Mouse (Mus musculus): ENCODE measurements at regions not wholly inside any gene's neighbourhood (a gene's known extent, or its start where the extent isn't known, plus 50 kb on each side); places are given as distances from the start of the nearest gene placed in this dataset.

GRCm38 (mm10) chr5:119580798-119581197, 89.7 kb upstream of the Tbx3 start:
- ATAC-seq (replicated peaks; ENCODE audit: low read depth, poor library complexity, severe bottlenecking) = no peak

DNA sequence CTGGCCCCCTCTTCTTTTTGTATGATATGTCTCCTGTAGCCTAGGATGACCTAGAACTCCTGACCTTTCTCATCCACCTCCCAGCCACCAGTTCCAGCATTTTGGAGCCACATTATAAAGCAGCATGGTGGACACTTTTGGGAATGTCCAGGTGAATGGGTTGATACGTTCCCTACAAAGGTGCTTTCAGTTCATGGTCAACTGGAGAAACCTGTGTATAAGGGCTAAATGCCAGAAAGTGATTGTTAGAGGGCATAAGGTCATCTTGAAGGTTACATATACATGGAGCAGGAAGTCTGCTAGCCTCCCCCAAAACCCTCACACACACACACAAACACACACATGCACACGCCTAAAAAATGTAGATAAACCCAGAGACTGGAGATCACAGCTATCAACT, 86.1 kb upstream of the Tbx3 start:
- ATAC-seq (replicated peaks; ENCODE audit: low read depth, poor library complexity, severe bottlenecking) = no peak

GRCm38 (mm10) chr5:119584914-119585313, 85.6 kb upstream of the Tbx3 start:
- ATAC-seq (replicated peaks; ENCODE audit: low read depth, poor library complexity, severe bottlenecking) = no peak

DNA sequence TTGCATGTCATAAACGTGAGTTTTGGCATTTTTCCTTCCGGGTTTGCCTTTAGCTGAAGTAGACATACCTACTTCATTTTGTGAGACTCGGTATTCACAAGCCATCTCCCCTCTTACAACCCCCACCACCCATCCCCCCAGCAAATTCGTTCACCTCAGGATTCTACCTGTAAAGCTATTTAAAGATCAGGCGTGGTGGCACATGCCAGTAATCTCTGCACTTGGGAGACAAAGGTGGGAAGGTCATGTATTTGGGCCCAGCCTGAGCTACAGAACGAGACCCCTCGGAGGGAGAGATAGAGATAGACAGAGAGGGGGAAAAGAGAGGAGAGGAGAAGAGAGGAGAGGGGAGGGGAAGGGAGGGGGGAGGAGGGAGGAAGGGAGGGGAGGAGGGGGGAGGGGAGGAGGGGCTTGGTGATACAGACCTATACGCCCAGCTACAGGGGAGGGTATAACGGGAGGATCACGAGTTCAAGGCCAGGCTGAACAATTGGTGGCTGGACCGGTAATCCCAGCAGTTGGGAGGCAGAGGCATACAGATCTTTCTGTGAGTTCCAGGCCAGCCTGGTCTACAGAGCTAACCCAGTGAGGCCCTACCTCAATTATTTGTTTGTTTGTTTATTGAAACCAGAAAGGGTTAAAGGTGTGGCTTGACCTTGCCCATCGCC, 83.9 kb upstream of the Tbx3 start:
- no peak for ATAC-seq (replicated peaks; ENCODE audit: low read depth, poor library complexity, severe bottlenecking)

GRCm38 (mm10) chr5:119587239-119587811, 83.1 kb upstream of the Tbx3 start:
- no peak for ATAC-seq (replicated peaks; ENCODE audit: low read depth, poor library complexity, severe bottlenecking)

DNA sequence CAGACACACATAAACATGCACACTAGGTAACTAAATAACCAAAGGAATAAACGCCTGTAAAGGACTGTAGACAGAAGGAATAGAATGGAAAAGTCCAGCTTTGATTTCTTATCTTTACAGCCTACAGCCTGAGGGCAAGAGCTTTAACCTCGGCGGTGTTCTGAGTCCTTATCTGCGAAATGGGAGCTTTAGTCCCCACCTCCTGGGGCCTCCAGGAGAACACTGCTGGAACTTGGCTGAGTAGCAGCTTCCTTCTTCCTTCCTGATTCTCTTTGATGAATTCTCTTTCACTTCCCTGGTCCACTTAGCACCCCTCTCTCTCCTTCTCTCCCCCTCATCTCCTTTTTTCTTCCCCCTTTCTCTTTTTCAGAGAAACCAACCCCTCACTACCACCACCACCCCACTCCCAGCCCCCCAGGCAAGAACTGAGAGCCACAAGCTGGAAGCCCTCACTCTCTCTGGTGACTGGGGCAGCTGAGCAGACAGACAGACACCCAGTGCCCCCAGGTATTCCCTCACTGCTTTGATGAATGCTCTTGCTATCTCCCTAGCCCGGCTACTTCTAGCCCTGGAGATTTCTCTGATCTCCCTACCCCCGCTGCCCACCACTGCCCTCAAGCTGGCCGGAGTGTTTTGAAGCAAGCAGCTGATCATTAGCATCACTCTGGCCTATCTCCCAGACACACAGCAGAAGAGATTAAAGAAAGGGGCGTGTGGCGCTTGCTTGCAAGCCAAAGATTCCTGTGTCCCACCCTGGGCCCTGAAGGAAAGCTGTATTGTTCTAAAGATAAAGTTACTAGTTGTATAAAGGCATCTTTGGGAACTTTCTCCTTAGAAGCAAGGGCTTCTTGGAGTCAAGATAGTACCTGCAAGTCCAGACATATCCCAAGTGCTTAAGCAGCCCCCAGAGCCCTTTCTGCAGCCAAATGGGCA, 81.9 kb upstream of the Tbx3 start:
- ATAC-seq (replicated peaks; ENCODE audit: low read depth, poor library complexity, severe bottlenecking) = no peak

DNA sequence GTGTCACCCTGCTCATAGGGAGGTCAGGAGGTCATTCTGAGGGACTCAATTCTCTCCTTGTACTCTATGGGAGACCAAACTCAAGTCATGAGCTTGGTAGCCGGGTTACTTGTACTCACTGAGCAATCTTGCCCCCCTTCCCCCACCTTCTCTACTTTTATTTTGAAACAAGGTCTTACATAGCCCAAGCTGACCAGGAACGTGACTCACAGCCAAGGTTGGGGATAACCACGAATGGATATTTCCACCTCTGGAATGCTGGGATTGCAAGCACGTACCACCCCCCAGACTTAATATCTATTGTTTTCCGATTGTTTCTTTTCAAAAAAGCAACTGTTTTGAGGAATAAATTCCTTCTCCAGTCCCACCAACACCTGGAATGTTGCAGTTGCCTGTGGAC, 79.2 kb upstream of the Tbx3 start:
- ATAC-seq (replicated peaks; ENCODE audit: low read depth, poor library complexity, severe bottlenecking) = no peak

- no peak for ATAC-seq (replicated peaks; ENCODE audit: low read depth, poor library complexity, severe bottlenecking)
Measured at GRCm38 (mm10) chr5:119592891-119593290, 77.6 kb upstream of the Tbx3 start.

- no peak for ATAC-seq (replicated peaks; ENCODE audit: low read depth, poor library complexity, severe bottlenecking)
Measured at GRCm38 (mm10) chr5:119594541-119594940, 75.9 kb upstream of the Tbx3 start.

GRCm38 (mm10) chr5:119596295-119596993, 74.0 kb upstream of the Tbx3 start:
- no peak for ATAC-seq (replicated peaks; ENCODE audit: low read depth, poor library complexity, severe bottlenecking)

- ATAC-seq (replicated peaks; ENCODE audit: low read depth, poor library complexity, severe bottlenecking) = no peak
Measured at GRCm38 (mm10) chr5:119596994-119597391, 73.5 kb upstream of the Tbx3 start.

DNA sequence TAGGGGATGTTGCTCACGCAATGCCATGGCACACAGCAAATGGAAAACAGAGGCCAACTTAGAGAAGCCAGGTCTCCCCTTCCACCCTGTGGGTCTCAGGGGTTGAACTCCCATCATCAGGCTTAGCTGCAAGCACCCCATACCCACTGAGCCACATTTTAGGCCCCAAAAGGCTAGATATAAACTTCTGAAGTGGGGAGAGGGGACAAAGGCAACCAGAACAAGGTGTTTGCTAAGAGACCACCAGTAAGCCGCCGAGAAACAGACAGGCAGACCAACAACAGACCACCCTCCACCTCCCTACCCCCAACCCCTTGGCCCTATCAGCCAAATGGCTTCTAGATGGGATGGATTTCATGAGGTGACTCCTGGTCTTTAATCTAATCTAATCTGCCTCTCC, 72.9 kb upstream of the Tbx3 start:
- no peak for ATAC-seq (replicated peaks; ENCODE audit: low read depth, poor library complexity, severe bottlenecking)

DNA sequence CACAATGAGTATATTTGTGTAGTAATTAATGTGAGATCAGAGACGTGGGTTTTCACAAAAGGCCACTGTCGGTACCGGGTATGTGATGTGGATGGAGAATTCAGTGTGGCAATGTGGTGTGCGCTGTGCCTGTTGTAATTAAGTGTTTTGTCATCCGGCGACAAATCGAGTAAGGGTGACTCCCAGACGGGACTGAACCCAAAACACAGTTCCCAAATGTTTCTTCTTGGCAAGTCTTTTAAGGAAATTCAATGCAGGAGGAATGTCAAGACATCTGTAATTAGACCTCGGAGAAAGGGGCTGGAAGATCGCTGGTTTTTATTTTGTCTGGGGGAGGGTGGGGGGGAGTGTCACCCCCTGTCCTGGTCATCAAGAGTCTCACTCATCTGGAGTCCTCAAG, 72.3 kb upstream of the Tbx3 start:
- no peak for ATAC-seq (replicated peaks; ENCODE audit: low read depth, poor library complexity, severe bottlenecking)

DNA sequence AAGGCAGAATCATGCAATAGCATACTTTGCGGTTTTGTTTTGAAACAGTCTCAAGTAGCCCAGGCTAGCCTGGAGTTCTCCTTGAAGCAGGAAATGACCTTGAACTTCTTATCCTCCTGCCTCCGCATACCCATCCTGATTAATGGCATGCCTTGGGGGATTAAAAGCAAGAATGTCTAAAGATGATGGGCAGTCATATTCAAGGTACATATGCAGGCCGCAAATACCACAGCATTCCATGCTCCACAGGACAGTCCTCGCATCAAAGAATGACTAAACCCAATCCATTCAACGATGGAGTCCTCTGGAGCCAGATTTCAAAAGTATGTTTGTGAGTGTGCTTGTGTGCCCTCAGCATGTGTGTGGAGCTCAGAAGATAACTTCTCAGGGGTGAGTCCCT, 69.1 kb upstream of the Tbx3 start:
- ATAC-seq (replicated peaks; ENCODE audit: low read depth, poor library complexity, severe bottlenecking) = no peak

GRCm38 (mm10) chr5:119602001-119602400, 68.5 kb upstream of the Tbx3 start:
- ATAC-seq (replicated peaks; ENCODE audit: low read depth, poor library complexity, severe bottlenecking) = no peak

DNA sequence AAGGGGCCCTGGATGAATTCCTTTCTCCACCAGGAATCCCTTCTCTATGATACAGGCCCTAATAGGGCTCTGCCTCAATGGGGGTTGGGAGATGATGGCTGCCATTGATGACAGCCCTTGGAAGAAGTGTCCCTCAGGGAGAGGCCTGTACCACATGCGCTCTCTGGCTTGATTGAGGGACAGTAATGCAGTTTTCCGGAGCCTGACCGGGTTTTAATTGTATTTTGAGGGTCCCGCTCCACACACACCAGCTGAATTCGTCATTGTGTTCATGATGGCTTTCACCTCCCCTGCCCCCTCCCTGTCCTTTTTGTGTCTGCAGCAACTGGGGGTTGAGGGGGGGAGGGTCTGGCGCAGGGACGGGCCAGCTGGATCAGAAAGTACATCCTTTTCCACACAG, 65.0 kb upstream of the Tbx3 start:
- ATAC-seq (replicated peaks; ENCODE audit: low read depth, poor library complexity, severe bottlenecking) = no peak

DNA sequence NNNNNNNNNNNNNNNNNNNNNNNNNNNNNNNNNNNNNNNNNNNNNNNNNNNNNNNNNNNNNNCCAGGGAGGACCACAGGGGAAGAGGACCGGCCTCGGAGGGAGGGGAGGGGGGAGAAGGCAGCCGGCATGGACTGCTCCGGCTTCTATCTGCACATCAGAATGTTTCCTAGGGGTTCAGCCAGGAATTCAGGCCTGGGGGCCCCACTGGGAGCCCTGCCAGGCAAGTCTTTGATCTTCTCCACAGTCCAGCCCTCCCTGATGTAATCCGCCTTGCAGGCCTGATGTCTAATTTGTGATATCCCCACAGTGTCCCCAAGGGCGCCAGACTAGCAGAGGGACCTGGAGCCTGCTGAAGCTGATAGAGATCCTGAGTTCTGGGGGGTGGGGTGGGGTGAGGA, 57.1 kb upstream of the Tbx3 start:
- no peak for ATAC-seq (replicated peaks; ENCODE audit: low read depth, poor library complexity, severe bottlenecking)

GRCm38 (mm10) chr5:119613981-119614770, 56.3 kb upstream of the Tbx3 start:
- ATAC-seq (replicated peaks; ENCODE audit: low read depth, poor library complexity, severe bottlenecking) = no peak

- ATAC-seq (replicated peaks; ENCODE audit: low read depth, poor library complexity, severe bottlenecking) = no peak
Measured at GRCm38 (mm10) chr5:119615681-119616080, 54.8 kb upstream of the Tbx3 start.

DNA sequence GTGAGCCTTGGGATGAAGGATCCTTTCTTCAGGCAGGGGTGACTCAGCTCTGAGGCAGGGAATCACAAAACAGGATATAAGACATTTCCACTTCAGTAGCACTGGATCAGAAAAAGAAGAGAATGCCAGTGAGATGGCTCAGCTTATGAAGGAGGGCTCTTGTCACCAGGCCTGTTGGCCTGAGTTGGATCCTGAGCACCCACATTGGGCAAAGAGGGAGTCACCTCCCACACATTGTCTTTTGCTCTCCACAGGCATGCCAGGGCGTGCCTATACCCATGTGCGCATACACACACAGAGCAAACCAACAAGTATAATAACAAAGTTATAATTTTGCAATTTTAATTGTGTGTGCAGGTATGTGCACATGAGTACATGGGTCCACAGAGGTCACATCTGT, 52.6 kb upstream of the Tbx3 start:
- no peak for ATAC-seq (replicated peaks; ENCODE audit: low read depth, poor library complexity, severe bottlenecking)

Measured in common myeloid progenitor, adult 5-6 weeks (primary cell).